Mouse (Mus musculus) megakaryocyte progenitor cell, adult 5-6 weeks (primary cell): ENCODE data around the gene Ubac1. TPM values are rescaled to one million over a fixed set of nuclear protein-coding genes. Genes with fewer than 3 reads are reported as not detected.
A peak's percentile ranks its signal among the peaks of the same experiment; 100 is the strongest.

ENCODE experiments used
- ATAC-seq: replicated peaks from 2 replicates; pipeline ENCODE4 v1.8.0; 2016; ENCODE audit warnings: mild to moderate bottlenecking, moderate TSS enrichment, inconsistent platforms; ENCODE audit not compliant: poor library complexity
- total RNA-seq, 2 experiments: library from RNA; stranded (forward) in 1 of 2; stranded (reverse) in 1 of 2; fragments of 157-497, 149-512 nt in 1 of 2; fragments of 200-1000 nt in 1 of 2; gene quantifications; 2 replicates each; pipeline versions ENCODE4 v1.2.3 to v1.2.4; 2015 to 2017

Gene Ubac1
- total RNA-seq, 2 experiments from 2014 or later, result 44.1 to 62.7 TPM

DNA sequence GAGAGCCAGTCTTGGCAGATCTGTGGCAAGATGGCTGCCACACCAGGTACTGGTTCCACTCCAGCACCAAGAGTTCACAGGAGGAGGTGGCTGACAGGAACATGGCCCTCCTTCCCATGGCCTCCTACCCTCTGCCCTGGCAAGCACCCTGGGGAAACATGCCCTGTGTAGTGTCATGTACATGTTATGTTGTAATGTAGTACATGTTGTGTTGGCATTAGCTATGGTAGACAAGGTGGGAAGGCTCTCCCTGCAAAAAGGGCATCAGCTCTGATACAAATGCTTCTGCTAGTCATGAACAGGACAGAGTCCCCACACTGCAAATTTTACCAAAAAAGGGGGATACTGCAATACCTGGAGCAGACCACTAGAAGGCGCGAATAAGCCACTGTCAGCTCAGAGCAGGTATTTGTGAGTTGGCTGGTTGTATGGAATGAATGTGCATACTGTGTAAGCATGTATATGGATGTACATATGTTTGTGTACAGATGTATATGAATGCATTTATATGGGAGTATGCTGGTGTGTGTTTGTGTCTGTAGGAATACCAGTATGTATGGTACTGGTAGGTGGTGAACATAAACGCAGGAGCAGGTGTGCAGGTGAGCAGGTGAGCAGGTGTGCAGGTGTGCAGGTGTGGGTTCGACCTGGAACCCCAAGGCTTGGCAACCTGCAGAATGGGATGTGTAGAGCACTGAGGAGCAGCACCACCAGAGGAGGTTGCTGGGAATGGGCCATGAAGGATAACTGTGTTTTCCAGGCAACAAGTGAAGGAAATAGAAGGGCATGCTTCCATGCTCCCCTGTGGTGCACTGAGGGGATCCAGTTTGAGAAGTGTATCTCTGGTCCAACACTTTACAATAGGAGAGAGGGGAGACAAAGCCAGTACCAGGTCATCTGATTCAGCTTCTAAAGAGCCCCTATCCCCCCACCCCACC, 2.9 kb upstream of the Ubac1 start:
- peak; percentile 52 for ATAC-seq

DNA sequence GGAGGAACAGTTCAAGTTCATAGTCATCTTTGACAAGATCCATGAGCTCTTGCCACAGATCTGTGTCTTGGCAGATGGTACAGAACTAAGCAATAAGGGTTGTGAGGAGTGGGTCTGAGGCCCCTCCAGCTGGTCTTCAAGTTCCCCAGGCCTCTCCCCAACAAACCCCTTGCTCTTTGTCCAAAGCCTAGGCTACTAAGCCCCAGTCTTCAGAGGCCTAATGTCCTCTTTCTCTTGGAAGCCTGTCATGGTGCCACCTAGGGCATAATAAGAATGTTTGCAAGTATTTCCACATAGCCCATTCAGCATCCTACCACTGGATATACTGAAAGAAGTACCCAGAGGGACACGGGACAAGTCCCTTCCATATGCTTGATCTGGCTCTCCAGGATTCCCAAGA, 1.1 kb upstream of the Ubac1 start:
- ATAC-seq, result no peak

DNA sequence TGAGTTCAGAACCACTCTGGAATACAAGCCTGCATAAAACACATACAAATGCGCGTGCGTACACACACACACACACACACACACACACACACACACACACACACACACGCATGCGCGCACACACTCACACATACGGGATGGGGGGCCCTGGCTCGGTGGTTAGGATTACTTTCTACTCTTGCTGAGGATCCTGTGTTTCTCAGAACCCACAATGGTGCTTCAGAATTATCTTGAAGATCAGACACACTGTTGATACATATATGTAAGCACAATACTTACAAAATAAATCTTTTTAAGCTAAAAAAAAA, 665 bp upstream of the Ubac1 start:
- no peak for ATAC-seq

- peak; percentile 45 for ATAC-seq
Observed at GRCm38 (mm10) chr2:26020714-26021560, 610 bp downstream of the Ubac1 start.

DNA sequence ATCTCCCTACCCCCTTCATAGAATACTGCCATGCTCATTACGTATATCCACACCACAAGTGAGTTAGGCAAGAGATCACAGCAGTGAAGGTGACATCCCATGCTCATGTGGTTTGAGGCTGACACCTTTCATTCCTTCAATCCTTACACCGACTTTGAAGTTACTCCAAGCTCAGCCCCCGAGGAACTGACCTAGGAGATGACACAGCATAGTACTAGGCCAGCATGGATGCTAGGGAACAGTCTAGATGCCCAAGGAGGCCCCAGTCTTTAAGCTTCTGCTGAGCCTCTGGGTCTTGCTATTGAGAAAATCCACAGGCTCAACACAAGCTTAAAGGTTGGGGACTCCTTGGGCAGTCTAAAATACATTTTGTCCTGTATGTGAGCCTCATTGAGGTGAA, 1.6 kb downstream of the Ubac1 start:
- ATAC-seq, result no peak

GRCm38 (mm10) chr2:26017326-26017725, 4.2 kb downstream of the Ubac1 start:
- no peak for ATAC-seq

- ATAC-seq, result peak; percentile 92
Observed at GRCm38 (mm10) chr2:26013674-26014073, 7.9 kb downstream of the Ubac1 start.

DNA sequence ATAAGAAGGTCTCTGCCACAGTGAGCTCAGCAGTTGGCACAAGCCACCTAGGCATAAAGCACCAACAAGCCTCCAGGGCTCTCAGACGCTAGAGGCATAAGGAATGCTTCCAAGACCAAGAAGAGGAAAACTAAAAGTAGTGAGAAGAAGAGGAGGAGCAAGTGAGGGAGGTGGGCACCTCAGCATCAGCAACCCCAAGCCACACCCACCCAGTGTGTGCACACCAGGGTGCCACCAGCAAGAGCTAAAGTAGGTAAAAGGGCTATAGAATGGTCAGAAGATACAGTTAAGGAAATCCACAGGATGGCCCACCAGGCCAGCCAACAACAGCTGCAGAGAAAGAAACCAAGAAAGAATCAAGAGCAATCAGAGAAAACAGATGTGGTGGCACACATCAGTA, 10.1 kb downstream of the Ubac1 start:
- no peak for ATAC-seq

DNA sequence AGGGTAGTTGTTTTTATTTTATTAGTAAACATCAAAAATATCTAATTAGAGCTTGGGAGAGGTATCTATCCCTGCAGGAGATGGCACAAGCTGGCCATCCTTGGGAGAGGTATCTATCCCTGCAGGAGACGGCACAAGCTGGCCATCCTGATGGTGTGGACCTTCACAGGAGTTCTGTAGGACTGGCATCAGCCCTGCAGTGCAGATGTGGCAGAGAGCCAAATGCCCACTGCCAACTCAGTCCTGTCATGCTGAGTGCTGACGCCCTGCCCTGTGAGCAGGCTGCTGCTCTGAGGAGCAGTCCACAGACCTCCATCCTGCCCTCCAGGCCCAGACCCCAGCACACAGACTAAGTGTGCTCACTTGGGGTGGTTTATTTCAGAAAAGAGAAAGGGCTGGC, 19.5 kb downstream of the Ubac1 start:
- ATAC-seq, result no peak

- no peak for ATAC-seq
Observed at GRCm38 (mm10) chr2:26001136-26001535, 20.4 kb downstream of the Ubac1 start.

- no peak for ATAC-seq
Observed at GRCm38 (mm10) chr2:25997716-25998115, 23.8 kb downstream of the Ubac1 start.

- ATAC-seq, result no peak
Observed at GRCm38 (mm10) chr2:25994791-25995190, 26.8 kb downstream of the Ubac1 start.

- ATAC-seq, result peak; percentile 51; the same call in 1 of the 2 replicates
Observed at GRCm38 (mm10) chr2:25992285-25992684, 29.3 kb downstream of the Ubac1 start.

DNA sequence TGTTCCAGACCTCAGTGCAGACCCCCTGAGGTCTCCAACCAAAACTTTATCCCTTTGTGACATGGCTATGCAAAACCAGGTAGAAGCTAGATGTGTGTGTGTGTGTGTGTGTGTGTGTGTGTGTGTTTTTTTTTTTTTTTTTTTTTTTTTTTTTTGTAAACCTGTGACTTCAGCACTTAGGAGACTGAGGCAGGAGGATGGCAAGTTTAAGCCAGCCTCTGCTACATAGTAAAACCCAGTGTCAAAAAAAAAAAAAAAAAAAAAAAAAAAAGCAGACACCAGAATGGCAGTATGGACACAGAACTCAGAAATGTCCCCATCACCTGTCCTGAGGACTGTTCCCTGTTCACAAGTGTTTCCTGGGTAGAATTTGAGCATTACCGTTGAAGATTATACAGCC, 31.9 kb downstream of the Ubac1 start:
- ATAC-seq, result no peak

GRCm38 (mm10) chr2:25987817-25988216, 33.7 kb downstream of the Ubac1 start:
- no peak for ATAC-seq

DNA sequence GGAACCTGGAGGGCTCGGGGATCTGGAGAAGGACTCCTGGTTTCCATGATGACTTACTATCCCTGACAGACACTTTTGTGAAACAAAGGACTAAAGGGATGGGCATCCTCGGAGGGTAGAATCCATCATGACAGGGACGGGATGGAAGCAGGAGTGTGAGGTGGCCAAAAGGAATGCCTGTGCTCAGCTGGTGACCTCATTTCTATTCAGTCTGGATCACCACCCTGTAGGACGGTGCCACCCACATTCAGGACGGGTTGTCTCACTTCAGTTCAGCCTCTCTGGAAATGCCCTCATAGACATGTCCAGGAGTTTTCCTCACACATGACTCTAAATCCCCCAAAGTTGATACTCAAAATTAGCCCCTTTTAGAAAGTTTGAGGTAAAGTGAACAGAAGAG, 34.9 kb downstream of the Ubac1 start:
- ATAC-seq, result no peak

GRCm38 (mm10) chr2:25983159-25983907, 38.2 kb downstream of the Ubac1 start, which contains the start of gene Camsap1:
TSS of gene Camsap1 (minus strand) at chr2:25983282.
- ATAC-seq, result peak; percentile 96

DNA sequence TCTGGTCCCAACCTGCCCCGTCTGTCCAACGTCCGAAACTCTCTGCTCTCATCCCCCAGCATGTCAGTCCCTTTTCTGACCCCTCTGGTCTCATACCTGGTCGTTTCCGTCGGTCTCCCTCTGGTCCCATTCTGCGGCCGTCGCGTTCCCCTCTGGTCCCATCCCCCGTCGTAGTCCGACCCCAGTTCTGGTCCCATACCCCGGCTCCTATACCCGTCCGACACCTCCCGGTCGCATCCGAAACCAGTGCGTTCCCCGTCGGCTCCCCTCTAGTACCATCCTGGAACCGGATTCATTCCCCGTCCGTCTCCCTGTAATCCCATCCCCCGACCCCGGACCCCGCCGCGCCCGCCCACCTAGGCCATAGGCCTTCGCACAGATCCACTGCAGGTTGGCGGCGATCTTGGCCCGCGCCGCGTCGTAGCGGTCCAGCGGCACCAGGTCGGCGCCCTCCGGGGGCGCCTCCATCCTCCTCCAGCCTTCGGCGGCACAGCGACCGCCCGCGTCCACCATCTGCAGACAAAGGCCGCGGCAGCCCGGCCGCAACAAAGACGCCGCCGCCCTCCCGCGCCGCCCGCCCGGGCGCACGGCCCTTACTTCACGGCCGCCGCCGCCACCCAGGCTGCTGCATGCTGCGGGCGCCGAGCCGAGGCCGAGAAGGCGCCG, 39.0 kb downstream of the Ubac1 start:
- ATAC-seq, result no peak

DNA sequence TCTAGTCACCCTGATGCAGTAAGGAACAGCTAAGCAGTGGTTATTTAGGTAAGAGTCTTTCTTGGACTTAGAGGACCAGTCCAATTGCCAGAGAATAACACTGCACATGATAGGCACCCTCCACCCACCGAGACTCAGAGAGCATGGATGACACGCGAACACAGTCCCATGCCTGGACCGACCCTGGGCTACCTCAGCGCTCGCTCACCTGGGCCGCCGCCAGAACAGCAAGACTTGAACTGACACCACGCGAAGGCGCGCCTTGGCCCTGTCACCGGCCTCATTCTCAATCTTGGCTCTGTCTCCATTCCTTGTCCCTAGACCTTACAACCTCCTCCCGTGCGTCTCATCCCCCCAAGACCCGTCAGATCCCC, 39.5 kb downstream of the Ubac1 start:
- no peak for ATAC-seq

DNA sequence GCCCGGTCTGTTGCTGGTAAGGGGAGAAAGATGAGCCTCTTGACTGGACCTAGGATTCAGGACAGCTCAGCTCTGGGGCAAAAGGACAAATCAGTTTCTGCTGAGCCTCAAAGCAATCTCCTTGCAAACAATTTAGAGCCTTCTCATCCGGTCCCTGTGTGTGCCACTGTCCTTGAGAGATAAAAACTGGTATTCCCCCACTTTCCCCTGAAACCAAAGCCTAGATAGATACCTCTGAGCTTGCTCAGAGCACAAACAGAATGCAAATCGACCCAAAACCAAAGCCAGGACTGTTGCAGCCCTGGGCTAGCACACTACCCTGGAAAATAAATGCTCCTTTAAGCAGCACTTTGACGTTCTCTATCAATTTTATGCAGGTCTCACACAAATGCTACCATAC, 42.5 kb downstream of the Ubac1 start:
- no peak for ATAC-seq
